Mouse (Mus musculus) gastrocnemius, postnatal 36 days (tissue): ENCODE data around the gene Amn. TPM values are rescaled to one million over a fixed set of nuclear protein-coding genes. Genes with fewer than 3 reads are reported as not detected.

Experiments
- DNase-seq, 2 experiments: peaks; one replicate each; pipeline ENCODE4 v3.0.0; 2022
- intact Hi-C: fragments of 180-260 bp; cut with DNase I; formaldehyde crosslinking; loops from one replicate; pipeline ENCODE4 v1.15.1; 2025
- long read RNA-seq, 2 experiments: library from polyadenylated mRNA; stranded (forward); transcript quantifications; one replicate each; pipeline ENCODE4 v2.0.0; 2021
- total RNA-seq, 2 experiments: library from RNA; stranded (reverse); gene quantifications; 2 replicates each; pipeline ENCODE4 v1.2.3; 2021

The Amn gene
- not detected for total RNA-seq
- long read RNA-seq, experiment 1, partial matches to known transcripts: 1 of 1 reads
- long read RNA-seq, experiment 1, other reads (novel, unspliced or antisense): 0 of 1 reads
- long read RNA-seq, experiment 2: 0 reads

- intact Hi-C loops: loop anchor here (5.0 kb wide), 1 partner anchor 142 kb away; no protein-coding TSS in a partner anchor
Observed at GRCm38 (mm10) chr12:111270629-111271277, at the start of gene Amn. TSS of gene Amn (plus strand) at chr12:111271095.

DNA sequence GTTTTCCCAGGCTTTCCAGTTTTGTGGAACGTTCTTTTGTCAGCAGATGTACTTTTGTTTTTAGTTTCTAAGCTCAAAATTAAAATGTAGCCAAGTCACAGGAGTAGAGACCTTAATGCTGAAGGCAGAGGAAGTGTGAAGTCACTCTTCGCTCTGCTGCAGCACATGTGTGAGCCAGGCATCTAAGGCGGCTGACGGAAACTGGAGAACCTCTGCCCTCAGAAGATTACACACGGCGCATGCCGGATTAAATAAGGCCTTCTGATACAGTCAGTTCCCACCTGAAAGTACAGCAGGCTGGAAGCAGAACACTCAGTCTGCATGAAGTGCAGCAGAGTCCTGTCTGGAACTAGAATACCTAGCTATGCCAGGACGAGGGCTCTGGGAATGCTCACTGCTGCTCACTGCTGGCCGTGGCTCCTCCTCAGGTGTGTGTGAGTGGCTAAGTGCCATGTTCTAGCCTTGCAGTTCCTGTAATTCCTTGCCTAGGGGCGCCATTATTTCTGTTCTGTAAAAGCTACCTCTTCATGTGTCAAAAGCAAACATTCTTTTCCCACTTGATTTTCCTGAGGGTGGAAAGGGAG lies 45.6 kb upstream of the Amn start:
- no peak for DNase-seq
- intact Hi-C loops: no loop called here

More at GRCm38 (mm10) chr12:111270629-111271277, at the start of gene Amn:
- no peak for DNase-seq

- no peak for DNase-seq
- intact Hi-C loops: no loop called here
Observed at GRCm38 (mm10) chr12:111227410-111227809, 43.5 kb upstream of the Amn start.

GRCm38 (mm10) chr12:111228488-111228887 lies 42.4 kb upstream of the Amn start:
- intact Hi-C loops: no loop called here

GRCm38 (mm10) chr12:111230793-111231192 lies 40.1 kb upstream of the Amn start:
- intact Hi-C loops: no loop called here
- no peak for DNase-seq

More at GRCm38 (mm10) chr12:111228488-111228887, 42.4 kb upstream of the Amn start:
- no peak for DNase-seq

DNA sequence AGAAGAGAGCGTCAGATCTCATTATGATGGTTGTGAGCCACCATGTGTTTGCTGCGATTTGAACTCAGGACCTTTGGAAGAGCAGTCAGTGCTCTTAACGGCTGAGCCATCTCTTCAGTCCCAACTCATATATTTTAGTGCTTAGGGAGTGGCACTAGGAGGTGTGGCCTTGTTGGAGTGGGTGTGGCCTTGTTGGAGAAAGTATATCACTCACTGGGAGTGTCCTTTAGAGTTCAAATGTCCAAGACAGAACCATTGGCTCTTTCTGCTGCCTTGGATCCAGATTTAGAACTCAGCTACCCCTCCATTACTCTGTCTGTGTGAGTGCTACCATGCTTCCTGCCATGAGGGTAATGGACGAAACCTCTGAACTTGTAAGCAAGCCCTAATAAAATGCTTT lies 37.1 kb upstream of the Amn start:
- DNase-seq: no peak
- intact Hi-C loops: no loop called here

DNA sequence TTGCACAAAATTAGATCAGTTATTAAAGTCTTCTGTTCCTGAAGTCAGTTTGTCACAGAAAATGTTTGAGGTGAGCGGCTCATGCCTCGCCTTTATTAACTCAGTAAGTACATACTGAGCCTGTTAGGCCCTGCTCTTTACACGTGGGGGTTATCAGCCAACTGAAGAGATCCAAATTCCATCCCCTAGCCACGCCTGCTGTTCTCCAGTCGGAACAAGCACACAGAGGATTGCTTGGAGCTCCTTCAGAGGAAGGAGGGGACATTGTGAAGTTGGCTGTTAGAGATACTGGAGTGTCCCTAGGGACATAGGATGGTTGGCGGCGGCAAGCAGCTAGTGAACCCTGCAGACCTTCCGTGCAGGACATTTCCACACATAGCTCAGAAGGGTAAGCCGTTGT lies 36.5 kb upstream of the Amn start:
- intact Hi-C loops: no loop called here
- DNase-seq: no peak

DNA sequence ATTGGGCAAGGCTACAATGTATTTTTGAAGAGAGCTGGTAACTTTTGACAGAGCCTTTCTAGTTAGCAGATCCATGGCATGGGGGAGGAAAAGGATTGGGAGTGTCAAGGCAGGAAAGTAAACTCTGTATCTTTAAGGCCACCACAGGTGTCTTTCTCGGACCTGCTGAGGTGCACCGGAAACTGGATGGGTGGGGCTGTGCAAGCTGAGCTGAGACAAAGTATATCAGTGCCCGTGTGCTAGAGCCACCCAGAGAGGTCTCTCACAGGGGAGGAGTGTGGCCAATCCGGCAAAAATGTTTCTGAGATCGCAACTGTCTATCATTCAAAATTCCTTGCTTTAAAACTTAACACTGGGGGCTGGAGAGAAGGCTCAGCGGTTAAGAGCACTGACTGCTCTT lies 35.3 kb upstream of the Amn start:
- intact Hi-C loops: no loop called here
- DNase-seq: no peak

DNA sequence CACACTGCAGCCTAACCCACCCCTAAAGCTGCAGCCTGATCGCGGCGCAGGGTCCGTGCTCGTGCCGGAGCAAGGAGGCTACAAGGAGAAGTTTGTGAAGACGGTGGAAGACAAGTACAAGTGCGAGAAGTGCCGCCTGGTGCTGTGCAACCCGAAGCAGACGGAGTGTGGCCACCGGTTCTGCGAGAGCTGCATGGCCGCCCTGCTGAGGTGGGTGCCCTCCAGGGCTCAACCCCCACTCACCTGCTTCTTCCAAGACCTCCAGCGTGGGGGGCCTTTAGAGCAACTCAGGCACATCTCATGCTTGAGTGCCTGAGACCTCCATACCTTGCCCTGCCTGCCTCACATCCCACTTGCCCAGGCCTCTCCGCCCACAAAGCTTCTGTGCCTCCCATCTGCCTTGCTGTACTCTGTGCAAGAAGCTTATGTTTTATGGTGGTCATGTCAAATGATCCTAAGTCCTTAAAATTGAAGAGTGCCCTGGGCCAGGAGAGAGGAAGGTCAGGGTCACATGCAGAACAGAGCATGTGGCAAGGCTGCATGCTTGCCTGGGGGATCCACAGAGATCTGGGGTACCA lies 33.2 kb upstream of the Amn start:
- no peak for DNase-seq

GRCm38 (mm10) chr12:111238345-111238744 lies 32.5 kb upstream of the Amn start:
- intact Hi-C loops: no loop called here
- DNase-seq: no peak

More for the DNA sequence above, 33.2 kb upstream of the Amn start:
- intact Hi-C loops: no loop called here

DNA sequence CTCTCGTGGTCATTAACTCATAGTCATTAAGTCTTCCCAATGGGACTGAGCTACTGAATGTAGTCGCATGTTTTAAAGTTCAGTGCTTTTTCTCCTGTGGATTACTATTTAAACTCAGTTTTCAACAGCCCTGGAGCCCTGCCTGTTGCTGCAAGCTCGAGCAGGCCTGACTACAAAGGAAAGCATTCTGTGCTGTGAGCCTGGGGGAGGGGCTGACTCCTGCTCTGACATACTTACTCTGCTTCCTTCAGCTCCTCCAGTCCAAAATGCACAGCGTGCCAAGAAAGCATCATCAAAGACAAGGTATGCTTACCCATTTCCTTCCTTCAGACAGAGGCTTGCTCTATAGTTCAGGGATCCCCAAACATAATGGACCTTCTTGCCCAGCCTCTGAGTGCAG lies 32.1 kb upstream of the Amn start:
- intact Hi-C loops: no loop called here
- DNase-seq: no peak

GRCm38 (mm10) chr12:111239930-111240329 lies 31.0 kb upstream of the Amn start:
- no peak for DNase-seq
- intact Hi-C loops: no loop called here

DNA sequence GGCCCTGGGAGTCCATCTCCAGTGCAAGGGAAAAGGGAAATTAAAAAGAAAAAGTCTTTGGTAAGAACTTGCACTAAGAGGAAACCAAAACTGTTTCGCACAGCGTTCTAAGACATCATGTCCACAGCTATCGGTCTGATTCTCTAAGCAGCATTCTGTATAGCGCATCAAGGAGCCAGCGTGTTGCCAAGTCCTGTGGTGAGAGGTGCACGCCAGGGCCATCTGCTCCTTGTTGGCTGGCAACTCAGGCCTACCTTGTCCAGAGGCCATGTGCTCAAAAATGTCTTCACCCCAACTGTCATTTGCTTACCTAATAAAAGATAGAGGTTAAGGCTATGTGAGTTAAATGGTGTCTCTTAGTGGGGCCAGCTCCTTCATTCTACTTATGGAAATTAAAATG lies 29.0 kb upstream of the Amn start:
- intact Hi-C loops: no loop called here
- no peak for DNase-seq

- intact Hi-C loops: no loop called here
- no peak for DNase-seq
Observed at GRCm38 (mm10) chr12:111242346-111242745, 28.5 kb upstream of the Amn start.

DNA sequence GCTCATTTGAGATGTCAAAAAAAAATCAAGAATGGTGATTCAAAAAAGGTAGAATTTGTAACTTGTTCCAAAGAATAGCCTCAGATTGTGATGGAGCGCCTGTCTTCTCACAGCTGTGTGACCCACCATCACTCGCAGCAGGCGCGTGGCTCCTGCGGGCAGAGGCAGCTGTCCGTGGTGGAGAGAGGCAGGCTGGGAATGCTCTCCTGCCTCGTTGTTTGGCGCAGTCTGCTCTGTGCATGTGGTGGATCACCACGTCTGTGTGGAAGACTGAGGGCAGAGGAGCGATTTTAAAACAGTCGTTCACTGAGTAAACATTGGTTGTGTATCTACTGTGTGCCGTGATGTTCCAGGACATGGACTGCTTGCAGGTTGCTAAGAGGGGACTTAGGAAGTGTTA lies 27.2 kb upstream of the Amn start:
- intact Hi-C loops: no loop called here
- no peak for DNase-seq

DNA sequence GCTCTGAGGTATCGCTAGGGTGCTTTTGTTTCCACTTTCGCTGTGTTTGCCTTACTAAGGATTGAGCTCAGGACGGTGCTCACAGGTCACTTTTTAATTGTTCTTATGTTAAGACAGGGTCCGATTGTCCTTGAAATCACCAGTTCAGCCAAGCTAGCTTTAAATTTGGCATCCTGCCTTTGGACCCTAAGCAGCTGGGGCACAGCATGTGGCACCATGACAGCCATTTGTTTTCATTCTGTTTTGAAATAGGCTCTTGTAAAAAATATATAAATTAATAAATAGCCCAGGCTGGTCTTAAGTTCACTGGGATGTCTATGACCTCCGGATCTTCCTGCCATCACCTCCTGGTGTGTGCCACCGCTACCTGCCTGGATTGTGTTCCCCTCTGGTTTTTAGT lies 25.8 kb upstream of the Amn start:
- intact Hi-C loops: loop anchor here (5.0 kb wide), 1 partner anchor 158 kb away; no protein-coding TSS in a partner anchor
- no peak for DNase-seq

DNA sequence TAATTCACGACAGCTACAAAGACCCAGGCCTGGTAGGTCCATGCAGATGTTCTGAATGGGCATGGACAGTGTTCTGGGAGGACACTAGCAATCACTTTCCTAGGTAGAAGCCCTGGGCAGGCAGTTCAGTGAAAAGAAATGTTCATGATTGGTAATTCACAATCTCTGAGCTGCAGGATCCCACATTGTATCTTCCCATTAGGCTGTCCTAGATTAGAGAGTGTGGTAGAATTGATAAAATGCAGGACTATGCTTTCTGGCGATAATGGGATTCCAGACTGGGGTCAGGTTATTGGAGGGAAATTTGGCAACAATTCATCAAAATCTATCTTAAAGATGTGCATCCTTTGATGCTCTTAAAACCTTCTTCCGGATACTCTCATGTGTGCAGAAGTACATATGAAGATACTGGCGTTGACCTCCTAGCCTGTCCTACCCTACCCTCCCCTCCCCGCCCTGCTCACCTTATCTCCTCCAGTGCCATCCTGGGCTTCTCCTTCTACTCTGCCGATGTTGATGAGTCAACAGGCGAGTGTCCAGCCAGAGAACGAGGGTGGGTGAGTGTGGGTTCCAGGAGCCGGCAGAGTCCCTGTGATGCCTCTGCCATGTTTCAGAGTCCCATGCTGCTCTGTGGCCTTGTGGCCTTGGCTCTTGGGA lies 24.0 kb upstream of the Amn start:
- intact Hi-C loops: loop anchor here (5.0 kb wide), 1 partner anchor 160 kb away; no protein-coding TSS in a partner anchor
- no peak for DNase-seq

GRCm38 (mm10) chr12:111249095-111249494 lies 21.8 kb upstream of the Amn start:
- no peak for DNase-seq
- intact Hi-C loops: loop anchor here (5.0 kb wide), 1 partner anchor 162 kb away; no protein-coding TSS in a partner anchor

GRCm38 (mm10) chr12:111250116-111250515 lies 20.8 kb upstream of the Amn start:
- intact Hi-C loops: no loop called here

DNA sequence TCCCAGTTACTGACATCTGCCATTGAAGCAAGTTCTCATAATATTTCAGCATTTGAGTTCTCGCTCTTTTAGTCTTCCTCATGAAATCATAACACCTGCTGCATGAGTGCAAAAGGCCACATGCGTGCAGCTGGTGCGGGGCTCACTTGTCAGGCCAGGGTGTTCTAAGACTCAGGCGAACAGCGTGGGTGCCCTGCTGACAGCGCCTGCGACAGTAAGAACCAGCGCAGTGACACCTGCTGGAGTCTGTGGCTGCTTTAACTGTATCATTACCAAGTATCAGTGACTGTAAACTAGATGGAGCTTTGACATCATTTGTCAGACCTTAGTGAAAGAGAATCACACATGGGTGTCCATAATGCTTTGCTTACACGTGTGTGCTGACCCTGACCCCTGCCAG lies 19.7 kb upstream of the Amn start:
- DNase-seq: no peak
- intact Hi-C loops: no loop called here

More at GRCm38 (mm10) chr12:111250116-111250515, 20.8 kb upstream of the Amn start:
- no peak for DNase-seq

GRCm38 (mm10) chr12:111263650-111264049 lies 7.2 kb upstream of the Amn start:
- intact Hi-C loops: no loop called here
- no peak for DNase-seq
